Mouse (Mus musculus) spleen, adult 12 weeks (tissue): ENCODE measurements around the gene Defa34.
"Not testable (repeated sequence)": the region's sequence is repeated elsewhere in the genome, so short reads cannot be mapped to it uniquely, and the experiment has no call there.

ENCODE experiments used
- DNase-seq: peaks from one replicate; pipeline ENCODE4 v3.0.0; 2022; ENCODE audit warnings: low spot score

Defa34 gene

GRCm38 (mm10) chr8:21665497-21665896 is at the start of gene Defa34:
Defa34 (plus strand) TSS chr8:21665797.
- DNase-seq, result not testable (repeated sequence)

GRCm38 (mm10) chr8:21617883-21618282 is 47.7 kb upstream of the Defa34 start, which contains the start of gene Defa26:
Defa26 (plus strand) TSS chr8:21618183.
- not testable (repeated sequence) for DNase-seq

GRCm38 (mm10) chr8:21655480-21655879 is 10.1 kb upstream of the Defa34 start, which contains the start of gene Defa17:
Defa17 (plus strand) TSS chr8:21655780.
- not testable (repeated sequence) for DNase-seq

GRCm38 (mm10) chr8:21703545-21703944 is 37.9 kb downstream of the Defa34 start, which contains the start of gene AY761184:
AY761184 (minus strand) TSS chr8:21703645.
- not testable (repeated sequence) for DNase-seq
